Mouse (Mus musculus) layer of hippocampus, postnatal 14 days (tissue): ENCODE data around the gene Sh3tc1. TPM values are rescaled to one million over a fixed set of nuclear protein-coding genes. Genes with fewer than 3 reads are reported as not detected.

Experiments
- DNase-seq, 2 experiments: peaks; one replicate each; pipeline ENCODE4 v3.0.0; 2021 to 2022; ENCODE audit warnings: low spot score in 2 of 2, mixed read lengths in 1 of 2
- long read RNA-seq, 2 experiments: library from polyadenylated mRNA; stranded (forward); transcript quantifications; one replicate each; pipeline ENCODE4 v2.0.0; 2021
- total RNA-seq, 2 experiments: library from RNA; stranded (reverse); gene quantifications; 2 replicates each; pipeline ENCODE4 v1.2.3; 2021

Sh3tc1 gene
- 1 to 10 TPM; 3.8 to 4.1 TPM for total RNA-seq
- long read RNA-seq, experiment 1, full-length matches to known transcripts = 3 of 7 reads
- long read RNA-seq, experiment 1, partial matches to known transcripts = 2 of 7 reads
- long read RNA-seq, experiment 1, other reads (novel, unspliced or antisense) = 2 of 7 reads
- long read RNA-seq, experiment 2, full-length matches to known transcripts = 4 of 4 reads
- long read RNA-seq, experiment 2, partial matches to known transcripts = 0 of 4 reads
- long read RNA-seq, experiment 2, other reads (novel, unspliced or antisense) = 0 of 4 reads

- no peak for DNase-seq
These were observed at the start of gene Sh3tc1 for GRCm38 (mm10) chr5:35739536-35740278. Sh3tc1 (minus strand) TSS chr5:35739987.

DNA sequence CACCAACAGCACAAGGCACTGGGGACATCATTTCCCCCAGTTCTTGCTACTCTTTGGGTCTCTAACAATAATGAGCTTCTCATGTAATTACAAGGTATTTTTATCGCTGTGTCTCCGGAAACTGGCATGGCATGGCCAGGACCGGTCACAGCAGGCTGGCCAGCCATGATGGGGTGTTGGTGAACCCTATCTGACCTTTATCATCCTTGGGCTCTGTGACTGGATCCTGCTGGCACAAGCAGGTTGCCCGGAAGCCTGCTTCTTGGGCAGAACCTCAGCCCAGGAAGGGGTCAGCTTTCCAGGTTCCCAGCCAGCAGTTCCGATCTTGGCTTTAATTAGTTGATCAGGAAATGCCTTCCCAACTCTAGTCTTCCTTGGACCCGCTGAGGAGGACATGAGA is 48.9 kb upstream of the Sh3tc1 start:
- DNase-seq = no peak

DNA sequence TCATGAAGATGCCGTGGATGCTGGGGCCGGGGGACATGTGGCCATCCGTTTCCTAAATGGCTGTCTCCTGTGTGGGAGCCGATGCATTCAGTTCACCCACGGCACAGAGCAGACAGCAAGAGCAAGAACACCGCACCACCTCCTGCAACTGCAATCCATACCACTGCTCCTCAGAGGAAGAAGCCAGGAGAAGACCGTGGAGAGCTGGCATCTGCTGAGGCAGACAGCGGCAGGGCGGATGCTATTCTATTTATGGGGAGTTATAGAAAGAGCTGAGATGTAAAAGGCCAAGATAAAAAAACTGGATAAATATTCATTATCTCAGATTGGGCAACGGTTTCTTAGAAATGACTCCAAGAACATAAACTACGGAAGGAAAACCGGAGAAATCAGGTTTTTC is 48.1 kb upstream of the Sh3tc1 start:
- no peak for DNase-seq

DNA sequence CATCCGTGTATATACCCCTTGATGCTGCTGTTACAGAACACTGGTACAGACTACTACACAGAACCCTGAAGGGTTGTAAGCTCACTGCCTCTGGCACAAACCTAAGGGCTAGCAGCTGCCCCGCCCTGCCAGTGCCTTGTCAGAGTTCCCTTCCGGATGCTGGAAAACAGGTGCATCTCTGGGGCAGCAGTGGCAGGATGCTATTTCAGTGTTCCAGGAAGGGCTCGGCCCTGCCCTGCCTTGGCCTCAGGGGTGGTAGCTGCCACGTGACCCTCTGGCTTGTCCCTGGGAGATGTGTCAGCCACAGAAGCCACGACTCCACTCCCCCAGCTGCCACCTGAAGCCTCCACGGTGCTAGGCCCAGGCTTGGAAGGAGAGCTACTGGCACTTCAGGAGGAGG is 46.1 kb upstream of the Sh3tc1 start:
- DNase-seq = no peak

GRCm38 (mm10) chr5:35782648-35783180 is 42.9 kb upstream of the Sh3tc1 start:
- DNase-seq = no peak

GRCm38 (mm10) chr5:35781116-35781515 is 41.3 kb upstream of the Sh3tc1 start:
- DNase-seq = no peak

DNA sequence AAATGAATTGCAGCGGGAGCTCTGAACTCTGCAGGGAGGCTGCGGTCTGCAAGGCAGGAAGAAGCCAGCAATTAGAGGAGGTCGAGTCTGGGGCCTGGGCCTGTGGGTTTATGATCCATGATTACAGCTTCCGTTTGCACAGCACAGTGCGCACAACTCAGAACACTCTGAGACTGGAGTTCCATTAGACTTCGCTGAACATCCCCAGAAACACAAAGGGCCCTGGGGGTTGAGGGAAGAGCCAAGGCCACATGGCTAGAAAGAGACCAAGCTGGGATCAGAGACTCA is 34.3 kb upstream of the Sh3tc1 start:
- no peak for DNase-seq

DNA sequence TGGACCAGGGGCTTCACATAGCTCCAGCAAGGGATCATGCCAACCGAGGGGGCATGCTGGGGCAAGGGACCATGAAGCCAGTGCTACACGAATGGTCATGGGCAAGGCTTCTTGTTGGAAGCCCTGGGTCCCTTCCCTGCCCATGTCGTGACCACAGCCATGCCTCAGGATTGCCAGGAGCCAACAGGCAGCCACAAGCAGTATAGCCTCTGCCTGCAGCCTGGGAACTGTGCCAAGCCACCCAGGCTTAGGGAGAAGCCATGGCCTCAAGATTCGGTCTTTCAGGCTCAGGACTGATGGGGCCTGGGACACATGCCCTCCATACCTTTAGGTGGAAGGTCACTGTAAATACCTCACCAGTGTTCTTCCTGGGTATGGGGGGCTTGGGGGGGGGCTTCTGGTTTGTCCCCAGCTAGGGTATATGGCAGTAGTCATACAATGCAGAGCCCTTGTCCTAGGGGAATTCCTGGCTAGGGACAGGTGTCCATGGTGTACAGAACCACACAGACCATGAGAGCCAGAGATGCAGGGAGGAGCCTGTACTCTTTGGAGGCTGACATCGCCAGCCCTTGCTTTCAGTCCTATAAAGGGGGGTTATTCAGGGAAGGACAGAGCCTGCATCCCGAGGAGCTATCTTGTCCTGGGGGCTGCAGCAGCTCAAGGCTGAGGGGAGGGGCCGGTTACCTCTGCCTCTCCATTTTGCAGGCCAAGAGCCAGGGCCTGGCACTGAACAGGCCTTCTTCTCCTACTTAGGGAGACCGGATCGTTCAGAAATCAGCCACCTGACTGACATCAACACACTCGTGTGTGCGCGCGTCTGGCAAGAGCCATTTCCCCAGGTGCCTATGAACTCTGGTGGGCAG is 33.7 kb upstream of the Sh3tc1 start:
- no peak for DNase-seq

DNA sequence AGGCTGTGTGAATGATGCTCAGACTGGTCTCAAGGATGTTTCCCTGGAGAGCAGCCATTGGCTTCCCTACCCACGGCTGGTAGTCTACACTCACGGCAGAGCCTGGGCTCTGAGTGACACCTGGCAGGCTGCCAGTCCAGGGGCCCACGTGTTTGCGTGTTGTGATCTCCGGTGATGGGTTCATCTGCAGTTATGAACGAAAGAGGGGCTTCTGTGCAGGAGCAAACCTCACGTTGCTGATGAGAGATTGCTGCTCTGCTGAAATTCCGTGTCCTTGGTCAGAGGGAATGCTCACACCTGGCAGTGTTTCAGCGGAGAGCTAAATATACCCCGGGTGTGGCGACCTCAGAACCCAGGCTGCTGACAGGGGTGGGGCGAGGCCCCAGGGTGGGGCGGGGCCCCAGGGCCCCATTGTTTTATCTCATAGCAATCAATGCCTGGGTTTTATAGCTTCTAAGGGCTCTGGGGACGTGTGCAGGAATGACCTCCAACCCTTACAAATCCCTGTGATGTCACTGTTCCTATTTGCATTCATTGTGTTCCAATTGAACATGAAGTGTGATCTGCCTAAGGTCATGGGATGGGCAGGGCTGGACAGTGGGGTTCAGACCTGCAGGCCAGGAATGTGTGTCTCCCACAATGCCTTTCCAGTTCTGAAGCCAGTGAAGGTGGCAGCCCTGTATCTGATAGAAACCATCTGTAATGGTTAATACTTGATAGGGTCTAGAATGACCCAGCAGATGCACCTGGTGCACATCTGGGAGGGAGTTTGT is 31.3 kb upstream of the Sh3tc1 start:
- DNase-seq = no peak

- DNase-seq = no peak
These were observed 30.5 kb upstream of the Sh3tc1 start for GRCm38 (mm10) chr5:35770246-35770645.

GRCm38 (mm10) chr5:35768997-35769396 is 29.2 kb upstream of the Sh3tc1 start:
- no peak for DNase-seq

- no peak for DNase-seq
These were observed 28.7 kb upstream of the Sh3tc1 start for GRCm38 (mm10) chr5:35768525-35768924.

- DNase-seq = no peak
These were observed 26.1 kb upstream of the Sh3tc1 start for GRCm38 (mm10) chr5:35765909-35766308.

- DNase-seq = no peak
These were observed 23.1 kb upstream of the Sh3tc1 start for GRCm38 (mm10) chr5:35762850-35763249.

DNA sequence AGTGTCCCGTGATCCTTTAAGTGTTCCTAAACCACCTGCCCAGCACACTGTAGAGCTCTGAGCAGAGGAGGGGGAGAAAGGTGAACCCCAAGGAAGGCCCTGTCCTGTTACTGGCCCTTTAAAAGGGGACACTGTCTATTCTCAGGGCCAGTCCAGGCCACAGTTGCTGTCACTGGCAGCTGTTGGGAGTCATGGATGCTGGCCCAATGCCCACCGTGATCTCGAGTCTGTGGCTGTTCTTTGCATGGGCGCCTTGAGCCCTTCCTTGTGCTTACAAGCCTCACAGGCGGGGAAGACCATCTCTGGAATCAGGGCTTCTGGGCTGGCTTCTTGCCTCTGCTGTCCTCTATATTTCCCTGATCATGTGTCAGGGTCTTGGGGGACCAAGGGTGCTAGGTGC is 22.6 kb upstream of the Sh3tc1 start:
- DNase-seq = no peak

GRCm38 (mm10) chr5:35761323-35761722 is 21.5 kb upstream of the Sh3tc1 start:
- no peak for DNase-seq

GRCm38 (mm10) chr5:35758081-35759053 is 18.6 kb upstream of the Sh3tc1 start:
- peak; percentile 54 to 57 for DNase-seq

DNA sequence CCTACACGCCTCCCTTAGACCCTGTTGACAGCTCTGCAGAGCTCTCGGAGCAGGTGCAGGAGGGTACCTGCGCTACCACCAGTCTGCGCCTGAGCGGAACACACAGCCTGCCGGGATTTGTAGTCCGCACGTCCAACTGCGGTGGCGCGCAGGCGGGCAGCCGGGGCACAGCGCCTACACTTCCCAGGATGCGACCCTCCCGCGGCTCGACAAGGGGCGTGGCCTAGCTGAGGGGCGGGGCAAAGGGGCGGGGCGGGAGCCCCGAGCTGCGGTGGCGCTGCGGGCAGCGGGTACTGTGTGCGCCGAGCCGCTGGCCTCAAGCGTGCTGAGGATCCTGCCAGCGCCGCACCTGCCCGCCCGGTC is 17.8 kb upstream of the Sh3tc1 start, which contains the start of gene Ablim2:
Gene Ablim2, plus strand, starts transcription at position 242 of the 363 bp plus-strand sequence.
- DNase-seq = peak; percentile 93 to 96

DNA sequence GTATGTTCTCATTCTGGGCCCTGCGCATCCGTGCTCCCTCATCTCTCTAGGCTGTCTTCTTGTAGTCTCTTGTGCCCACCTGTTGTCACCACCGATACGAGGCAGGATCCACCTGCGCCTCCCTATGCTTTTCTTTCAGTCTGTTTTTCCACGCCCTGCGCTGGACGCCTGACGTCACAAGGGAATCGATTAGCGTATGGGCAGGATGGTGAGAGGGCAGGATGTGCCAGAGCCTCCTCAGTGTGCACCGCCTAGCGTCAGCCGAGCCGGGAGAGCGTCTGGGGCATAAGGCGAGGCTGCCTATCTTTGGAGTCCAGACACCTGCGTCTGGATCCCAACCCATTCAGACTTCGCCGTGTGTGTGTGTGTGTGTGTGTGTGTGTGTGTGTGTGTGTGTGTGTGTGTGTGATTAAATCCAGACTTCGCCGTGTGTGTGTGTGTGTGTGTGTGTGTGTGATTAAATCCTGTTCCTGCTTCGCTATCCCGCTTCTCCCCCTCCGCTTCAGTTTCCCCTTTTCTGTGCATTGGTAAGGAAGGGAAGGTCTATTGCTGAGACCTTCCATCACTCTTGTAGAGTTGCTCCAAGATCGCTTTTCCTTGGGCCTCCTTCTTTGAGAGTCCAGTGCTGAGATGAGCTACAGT is 17.3 kb upstream of the Sh3tc1 start:
- peak; percentile 66 to 69 for DNase-seq
